Mouse (Mus musculus) cerebellum, adult 9-11 months (tissue): Measurements from ENCODE around the gene Tec.
"Not testable (repeated sequence)": the region's sequence is repeated elsewhere in the genome, so short reads cannot be mapped to it uniquely, and the experiment has no call there.

ENCODE experiments used
- DNase-seq: peaks from one replicate; pipeline ENCODE4 v3.0.0; 2022

Gene Tec

GRCm38 (mm10) chr5:72818513-72819180, 49.6 kb downstream of the Tec start:
- DNase-seq: no peak

- no peak for DNase-seq
Measured at GRCm38 (mm10) chr5:72817523-72818091, 50.7 kb downstream of the Tec start.

- not testable (repeated sequence) for DNase-seq
Measured at GRCm38 (mm10) chr5:72816960-72817359, 51.3 kb downstream of the Tec start.

GRCm38 (mm10) chr5:72816491-72816890, 51.8 kb downstream of the Tec start:
- no peak for DNase-seq

- DNase-seq: no peak
Measured at GRCm38 (mm10) chr5:72816046-72816445, 52.2 kb downstream of the Tec start.

GRCm38 (mm10) chr5:72815361-72815760, 52.9 kb downstream of the Tec start:
- no peak for DNase-seq

GRCm38 (mm10) chr5:72814072-72814471, 54.2 kb downstream of the Tec start:
- no peak for DNase-seq

GRCm38 (mm10) chr5:72812908-72813307, 55.4 kb downstream of the Tec start:
- no peak for DNase-seq

GRCm38 (mm10) chr5:72812328-72812727, 56.0 kb downstream of the Tec start:
- DNase-seq: no peak

GRCm38 (mm10) chr5:72811397-72811796, 56.9 kb downstream of the Tec start:
- DNase-seq: no peak

- DNase-seq: no peak
Measured at GRCm38 (mm10) chr5:72810990-72811389, 57.3 kb downstream of the Tec start.

- DNase-seq: no peak
Measured at GRCm38 (mm10) chr5:72809480-72809879, 58.8 kb downstream of the Tec start.

GRCm38 (mm10) chr5:72808456-72809111, 59.7 kb downstream of the Tec start:
- DNase-seq: no peak

- no peak for DNase-seq
Measured at GRCm38 (mm10) chr5:72802851-72803250, 65.4 kb downstream of the Tec start.

- no peak for DNase-seq
Measured at GRCm38 (mm10) chr5:72798563-72798962, 69.7 kb downstream of the Tec start.

- no peak for DNase-seq
Measured at GRCm38 (mm10) chr5:72796186-72796613, 72.1 kb downstream of the Tec start.

- DNase-seq: no peak
Measured at GRCm38 (mm10) chr5:72793309-72793850, 74.9 kb downstream of the Tec start.

GRCm38 (mm10) chr5:72791789-72792188, 76.5 kb downstream of the Tec start:
- DNase-seq: no peak

- DNase-seq: no peak
Measured at GRCm38 (mm10) chr5:72791386-72791785, 76.9 kb downstream of the Tec start.

GRCm38 (mm10) chr5:72785451-72785850, 82.8 kb downstream of the Tec start:
- no peak for DNase-seq

- DNase-seq: no peak
Measured at GRCm38 (mm10) chr5:72784719-72785118, 83.6 kb downstream of the Tec start.

GRCm38 (mm10) chr5:72783957-72784356, 84.3 kb downstream of the Tec start:
- DNase-seq: no peak

- DNase-seq: no peak
Measured at GRCm38 (mm10) chr5:72783123-72783522, 85.2 kb downstream of the Tec start.

- DNase-seq: no peak
Measured at GRCm38 (mm10) chr5:72781776-72782175, 86.5 kb downstream of the Tec start.
